Mouse (Mus musculus) hindbrain, embryonic 11.5 days (tissue): ENCODE measurements at regions not wholly inside any gene's neighbourhood (a gene's known extent, or its start where the extent isn't known, plus 50 kb on each side); places are given as distances from the start of the nearest gene placed in this dataset.
"Not testable (repeated sequence)": the region's sequence is repeated elsewhere in the genome, so short reads cannot be mapped to it uniquely, and the experiment has no call there.

Source experiments
- ATAC-seq: fragments of 200-750 bp; cut with Nextera tagmentation; 2 replicates; pipeline ENCODE4 v1.8.0; 2017; ENCODE audit warnings: mild to moderate bottlenecking, moderate TSS enrichment, moderate library complexity; ENCODE audit not compliant: low FRiP score
- DNase-seq: peaks from one replicate; pipeline ENCODE4 v3.0.0-alpha.2; 2015; ENCODE audit warnings: low spot score
- H3K27ac ChIP-seq: fragments of 300-500 bp; sonication (generic); 2 replicates; pipeline ENCODE4 v1.5.1; 2014; ENCODE audit warnings: mild to moderate bottlenecking, low read depth, low read length
- H3K27me3 ChIP-seq: fragments of 300-500 bp; sonication (generic); 2 replicates; pipeline ENCODE4 v1.6.1; 2014; ENCODE audit warnings: mild to moderate bottlenecking, low read length, moderate library complexity, mixed read lengths; ENCODE audit not compliant: control insufficient read depth, insufficient read depth
- H3K36me3 ChIP-seq: fragments of 300-500 bp; sonication (generic); 2 replicates; pipeline ENCODE4 v1.6.1; 2014; ENCODE audit warnings: mild to moderate bottlenecking, low read length, moderate library complexity, mixed read lengths; ENCODE audit not compliant: control insufficient read depth, insufficient read depth
- H3K4me1 ChIP-seq: fragments of 300-500 bp; sonication (generic); replicated peaks from 2 replicates; pipeline ENCODE4 v1.6.1; 2014; ENCODE audit warnings: low read length, mixed read lengths; ENCODE audit not compliant: control insufficient read depth, insufficient read depth
- H3K4me2 ChIP-seq: fragments of 300-500 bp; sonication (generic); replicated peaks from 2 replicates; pipeline ENCODE4 v1.6.1; 2014; ENCODE audit warnings: mild to moderate bottlenecking, low read depth, low read length
- H3K4me3 ChIP-seq: fragments of 300-500 bp; sonication (generic); 2 replicates; pipeline ENCODE4 v1.5.1; 2014; ENCODE audit warnings: low read depth, low read length
- H3K9ac ChIP-seq: fragments of 300-500 bp; sonication (generic); 2 replicates; pipeline ENCODE4 v1.6.1; 2014; ENCODE audit warnings: low read depth, low read length
- H3K9me3 ChIP-seq: fragments of 300-500 bp; sonication (generic); 2 replicates; pipeline ENCODE4 v1.6.1; 2016; ENCODE audit warnings: low read length; ENCODE audit not compliant: control insufficient read depth
- WGBS: fragments of 180-500 bp; shearing (Covaris S2); extraction: QIAGEN DNeasy Blood & Tissue Kit; methylation state at CpG from one replicate; pipeline ENCODE4 v1.1.7; 2014; 5-methylcytosine and 5-hydroxymethylcytosine counted together

DNA sequence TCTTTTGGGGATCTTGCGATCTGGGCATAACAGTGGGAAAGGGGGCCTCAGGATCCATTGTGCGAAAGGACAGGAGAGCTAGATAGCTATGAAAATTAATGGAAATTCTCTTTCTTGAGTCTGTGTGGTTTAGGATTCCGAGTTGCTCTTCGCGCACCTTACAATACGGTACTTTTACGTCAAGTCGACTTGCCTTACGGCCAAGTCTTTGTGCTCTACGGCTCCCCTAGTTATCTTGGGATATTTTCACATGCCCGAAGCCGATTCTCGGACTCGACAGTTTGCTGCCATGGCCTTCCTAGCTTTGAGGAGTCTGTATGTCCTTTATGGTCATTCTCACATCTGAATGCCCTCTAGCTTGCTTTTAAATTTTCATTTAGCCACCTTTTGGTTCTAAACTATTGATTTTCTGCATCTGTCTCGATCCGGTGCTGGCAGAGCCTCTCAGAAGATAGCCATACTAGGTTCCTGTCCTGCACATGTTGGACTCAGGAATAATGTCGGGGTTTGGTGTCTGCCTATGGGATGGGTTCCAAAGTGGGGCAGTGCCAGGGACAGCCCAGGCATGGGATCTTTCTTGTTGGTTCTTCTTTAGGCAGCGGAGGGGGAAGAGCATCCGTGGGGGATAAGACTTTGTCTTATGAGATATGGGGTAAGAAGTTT lies 109.0 kb upstream of the Olfr1324 start:
- Histone ChIP-seq H3K4me3 (peak overlapping the region; percentile 28), H3K27me3 (no peaks in the 10 kb centered on the region), H3K27ac (no peak overlapping the region), H3K9ac (0 out of 2 replicates have a peak overlapping the region, but pooled peaks have one; percentile 25), H3K4me2 (no peak overlapping the region), H3K9me3 (no peaks in the 10 kb centered on the region), H3K36me3 (no peaks in the 10 kb centered on the region), H3K4me1 (no peaks in the 10 kb centered on the region)
- peak; percentile 65 for DNase-seq
- peak; percentile 38; the same call in 1 of the 2 replicates for ATAC-seq
- 47% methylated on average over 19 of the region's 19 CpGs for WGBS

DNA sequence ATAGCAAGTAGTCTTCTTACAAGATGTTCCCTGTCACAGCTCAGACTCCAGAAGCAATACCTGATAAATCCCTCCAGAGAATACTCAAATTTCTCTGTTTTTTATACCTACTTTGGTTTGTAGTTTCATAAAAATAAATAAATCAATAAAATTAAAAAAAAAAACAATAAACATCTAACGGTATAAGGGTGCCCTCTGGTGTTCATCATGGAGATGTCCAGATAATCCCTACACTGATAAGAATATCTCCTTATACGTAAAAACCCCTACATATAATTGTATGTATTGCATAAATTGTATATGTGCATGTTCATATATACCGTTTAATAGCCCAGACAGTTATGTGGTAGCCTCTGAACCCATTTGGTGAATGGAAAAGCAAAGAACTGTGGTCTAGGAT lies 75.7 kb upstream of the Olfr1324 start:
- H3K4me1 ChIP-seq = no peaks in the 10 kb centered on the region
- H3K27ac ChIP-seq = no peak overlapping the region
- H3K9me3 ChIP-seq = no peaks in the 10 kb centered on the region
- WGBS = 22% methylated on average over 3 of the region's 3 CpGs
- DNase-seq (no peak), ATAC-seq (no peak)
- no peaks in the 10 kb centered on the region for H3K27me3 ChIP-seq
- H3K4me3 ChIP-seq = no peak overlapping the region
- H3K9ac ChIP-seq = no peak overlapping the region
- H3K4me2 ChIP-seq = no peak overlapping the region
- H3K36me3 ChIP-seq = no peaks in the 10 kb centered on the region

DNA sequence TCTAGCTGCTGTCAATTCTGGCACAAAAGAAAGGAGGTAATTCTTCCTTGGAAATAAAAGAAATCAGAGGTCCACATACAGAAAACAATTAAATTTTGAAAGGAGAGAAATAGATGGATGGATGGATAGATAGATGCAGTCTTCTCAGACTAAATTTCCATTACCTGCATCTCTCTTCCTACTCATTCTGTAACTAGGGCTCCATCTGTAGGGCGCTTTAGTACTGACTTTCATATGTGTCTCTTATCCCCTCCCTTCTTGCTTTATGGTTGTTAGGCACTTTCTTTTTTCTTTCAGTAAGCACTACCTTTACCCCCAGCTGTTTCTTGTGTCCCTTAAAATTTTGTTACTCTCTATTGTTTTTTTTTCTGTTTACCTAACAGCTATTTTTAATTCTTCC lies 72.9 kb upstream of the Olfr1324 start:
- Histone ChIP-seq H3K27me3 (no peaks in the 10 kb centered on the region), H3K36me3 (no peaks in the 10 kb centered on the region), H3K4me3 (no peak overlapping the region), H3K9ac (no peak overlapping the region), H3K9me3 (no peaks in the 10 kb centered on the region), H3K4me2 (no peak overlapping the region), H3K27ac (no peak overlapping the region), H3K4me1 (no peaks in the 10 kb centered on the region)
- no peak for ATAC-seq
- WGBS = 33% methylated on average over 1 of the region's 1 CpGs
- no peak for DNase-seq

DNA sequence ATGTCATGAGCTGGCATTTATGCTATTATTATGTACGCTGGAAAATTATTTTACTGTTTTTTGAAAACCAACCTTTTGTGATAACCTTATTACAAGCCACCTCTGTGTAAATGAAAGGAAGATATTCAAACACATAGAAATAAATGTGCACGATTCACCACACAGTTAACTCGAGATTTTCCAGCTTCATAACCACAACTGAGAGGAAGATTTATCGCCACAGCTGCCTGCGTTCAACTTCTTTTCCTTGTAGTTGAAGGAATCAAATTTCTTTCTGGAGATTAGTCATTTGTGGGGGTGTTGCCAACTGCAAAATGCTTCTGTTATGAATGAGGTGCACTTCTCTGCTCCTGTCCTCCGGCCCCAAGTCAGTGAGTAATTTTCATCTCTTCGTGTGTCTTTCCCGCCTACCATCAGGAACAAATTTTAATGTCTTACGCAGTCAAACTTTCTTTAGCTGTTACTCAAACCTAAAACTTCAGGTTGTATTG lies 62.2 kb upstream of the Olfr1324 start:
- H3K4me3 ChIP-seq, H3K36me3 ChIP-seq, DNase-seq, H3K4me1 ChIP-seq, H3K4me2 ChIP-seq, ATAC-seq, H3K9me3 ChIP-seq, H3K27me3 ChIP-seq, H3K9ac ChIP-seq, H3K27ac ChIP-seq: not testable (repeated sequence)
- WGBS = 85% methylated on average over 9 of the region's 9 CpGs
